Mouse (Mus musculus): ENCODE results near the gene Klf13.

Gene Klf13

GRCm38 (mm10) chr7:63907778-63908495 is 30.8 kb downstream of the Klf13 start:
- DNase-seq (ENCODE audit: low read depth, low spot score), result no peak

- no peak for DNase-seq (ENCODE audit: low read depth, low spot score)
These were observed 33.1 kb downstream of the Klf13 start for GRCm38 (mm10) chr7:63905642-63906041.

GRCm38 (mm10) chr7:63905190-63905589 is 33.5 kb downstream of the Klf13 start:
- no peak for DNase-seq (ENCODE audit: low read depth, low spot score)

- no peak for DNase-seq (ENCODE audit: low read depth, low spot score)
These were observed 34.9 kb downstream of the Klf13 start for GRCm38 (mm10) chr7:63903635-63904380.

- no peak for DNase-seq (ENCODE audit: low read depth, low spot score)
These were observed 36.0 kb downstream of the Klf13 start for GRCm38 (mm10) chr7:63902604-63903210.

- no peak for DNase-seq (ENCODE audit: low read depth, low spot score)
These were observed 36.8 kb downstream of the Klf13 start for GRCm38 (mm10) chr7:63901942-63902341.

GRCm38 (mm10) chr7:63901346-63901745 is 37.4 kb downstream of the Klf13 start:
- DNase-seq (ENCODE audit: low read depth, low spot score), result no peak

- no peak for DNase-seq (ENCODE audit: low read depth, low spot score)
These were observed 38.3 kb downstream of the Klf13 start for GRCm38 (mm10) chr7:63900411-63900810.

GRCm38 (mm10) chr7:63899925-63900324 is 38.8 kb downstream of the Klf13 start:
- DNase-seq (ENCODE audit: low read depth, low spot score), result no peak

GRCm38 (mm10) chr7:63898201-63898600 is 40.5 kb downstream of the Klf13 start:
- no peak for DNase-seq (ENCODE audit: low read depth, low spot score)

GRCm38 (mm10) chr7:63897655-63898054 is 41.1 kb downstream of the Klf13 start:
- no peak for DNase-seq (ENCODE audit: low read depth, low spot score)

- DNase-seq (ENCODE audit: low read depth, low spot score), result peak; percentile 65
These were observed 41.7 kb downstream of the Klf13 start for GRCm38 (mm10) chr7:63896968-63897468.

- no peak for DNase-seq (ENCODE audit: low read depth, low spot score)
These were observed 42.3 kb downstream of the Klf13 start for GRCm38 (mm10) chr7:63896276-63896967.

- DNase-seq (ENCODE audit: low read depth, low spot score), result no peak
These were observed 43.5 kb downstream of the Klf13 start for GRCm38 (mm10) chr7:63895223-63895622.

GRCm38 (mm10) chr7:63894662-63895061 is 44.1 kb downstream of the Klf13 start:
- DNase-seq (ENCODE audit: low read depth, low spot score), result no peak

- no peak for DNase-seq (ENCODE audit: low read depth, low spot score)
These were observed 45.0 kb downstream of the Klf13 start for GRCm38 (mm10) chr7:63893729-63894128.

GRCm38 (mm10) chr7:63893201-63893600 is 45.5 kb downstream of the Klf13 start:
- DNase-seq (ENCODE audit: low read depth, low spot score), result no peak

- no peak for DNase-seq (ENCODE audit: low read depth, low spot score)
These were observed 47.1 kb downstream of the Klf13 start for GRCm38 (mm10) chr7:63891488-63892075.

- DNase-seq (ENCODE audit: low read depth, low spot score), result no peak
These were observed 49.4 kb downstream of the Klf13 start for GRCm38 (mm10) chr7:63889116-63889975.

- DNase-seq (ENCODE audit: low read depth, low spot score), result no peak
These were observed 50.0 kb downstream of the Klf13 start for GRCm38 (mm10) chr7:63888674-63889073.
